14 mouse cellular contexts compared by ENCODE assay signal in genomic region chr6:52180213-52180710, GRCm38 (mm10). TPM values are rescaled to one million over a fixed set of nuclear protein-coding genes. Genes with fewer than 3 reads are reported as not detected.
A peak's percentile ranks its signal among the peaks of the same experiment; 100 is the strongest.
DNase-seq lines count a peak whose midpoint lies in the region; ATAC-seq and TF ChIP-seq lines count a peak whose summit lies in the region.
"Had no signal": no experiment of that assay in that cellular context is flagged by ENCODE, and none has a peak within 500 bp of the region (broad histone marks: within the 10 kb centered on the region; RNA-seq: fewer than 3 reads in every experiment).

No protein-coding gene starts in this region.

- no peak for ATAC-seq in heart, embryonic 16.5 days (replicated peaks; ENCODE audit: extremely low read depth, insufficient read depth, low FRiP score)
- ATAC-seq in heart, postnatal 0 days (ENCODE audit: insufficient read depth, low read depth), result no peak
- ATAC-seq in limb, embryonic 12.5 days (ENCODE audit: insufficient number of reproducible peaks, insufficient read depth, low FRiP score, low TSS enrichment, low read depth), result no peak
- ATAC-seq: activated CD4-positive, CD25-positive, alpha-beta regulatory T cell, adult 4 months; inflammation-experienced regulatory T-cells, adult 6 months had no signal

- no peak overlapping the region for H3K27ac ChIP-seq in heart, embryonic 16.5 days (ENCODE audit: low read length)
- no peak overlapping the region for H3K27ac ChIP-seq in heart, postnatal 0 days (ENCODE audit: low read depth)
- no peak overlapping the region for H3K27ac ChIP-seq in limb, embryonic 12.5 days
- H3K27ac ChIP-seq: embryonic facial prominence, embryonic 12.5 days; limb, embryonic 13.5 days; midbrain, embryonic 12.5 days had no signal

- TF ChIP-seq EP300 in heart, postnatal 0 days (IDR thresholded peaks at IDR 0.05; ENCODE audit: low read depth), result no peak

- H3K4me2 ChIP-seq in heart, embryonic 16.5 days (ENCODE audit: low read depth, low read length), result peak overlapping the region; percentile 49
- H3K4me2 ChIP-seq in heart, postnatal 0 days (ENCODE audit: low read depth, low read length), result peak overlapping the region; percentile 38; the same call in 1 of the 2 replicates
- peak overlapping the region; percentile 35 for H3K4me2 ChIP-seq in limb, embryonic 12.5 days
- H3K4me2 ChIP-seq: embryonic facial prominence, embryonic 12.5 days; midbrain, embryonic 12.5 days had no signal

- intact Hi-C loops in heart, postnatal 14 days (cut with DNase I), result no loop called here
- intact Hi-C loops in left cerebral cortex, postnatal 10 days (cut with DNase I), result no loop called here

- H3K9ac ChIP-seq in heart, embryonic 16.5 days (ENCODE audit: low read length), result no peak overlapping the region
- H3K9ac ChIP-seq in heart, postnatal 0 days (replicated peaks; ENCODE audit: low read depth, low read length), result no peak overlapping the region
- no peak overlapping the region for H3K9ac ChIP-seq in limb, embryonic 12.5 days (replicated peaks)
- H3K9ac ChIP-seq: embryonic facial prominence, embryonic 12.5 days; limb, embryonic 13.5 days; midbrain, embryonic 12.5 days had no signal

- no peaks in the 10 kb centered on the region for H3K4me1 ChIP-seq in heart, embryonic 16.5 days (ENCODE audit: control insufficient read depth, insufficient read depth, low read length)
- no peaks in the 10 kb centered on the region for H3K4me1 ChIP-seq in heart, postnatal 0 days (ENCODE audit: control insufficient read depth, insufficient read depth)
- peaks cover 93% of the 10 kb centered on the region for H3K4me1 ChIP-seq in limb, embryonic 12.5 days (replicated peaks)
- H3K4me1 ChIP-seq: embryonic facial prominence, embryonic 12.5 days; midbrain, embryonic 12.5 days had no signal

- no peak for DNase-seq in heart, postnatal 14 days
- peak; percentile 65 for DNase-seq in NIH3T3 (ENCODE audit: low read depth)
- no peak for DNase-seq in heart, postnatal 0 days (ENCODE audit: low spot score)
- DNase-seq in left cerebral cortex, postnatal 10 days (ENCODE audit: extremely low spot score in 1 of 2, low spot score in 2 of 2), result no peak
- DNase-seq in Muller cell, postnatal 12 days (ENCODE audit: inconsistent ontology term), result no peak
- no peak for DNase-seq in thymus, postnatal 25 days
- DNase-seq: thymus, postnatal 4 days had no signal

- H3K4me3 ChIP-seq in heart, embryonic 16.5 days (ENCODE audit: low read length), result peak overlapping the region; percentile 23
- no peak overlapping the region for H3K4me3 ChIP-seq in heart, postnatal 0 days (ENCODE audit: low read depth, low read length)
- no peak overlapping the region for H3K4me3 ChIP-seq in limb, embryonic 12.5 days (replicated peaks)
- H3K4me3 ChIP-seq: embryonic facial prominence, embryonic 12.5 days; midbrain, embryonic 12.5 days had no signal

- no peaks in the 10 kb centered on the region for H3K9me3 ChIP-seq in heart, embryonic 16.5 days (replicated peaks; ENCODE audit: control insufficient read depth, low read length)
- no peaks in the 10 kb centered on the region for H3K9me3 ChIP-seq in heart, postnatal 0 days (replicated peaks; ENCODE audit: control insufficient read depth, low read length)
- H3K9me3 ChIP-seq in limb, embryonic 12.5 days, result no peaks in the 10 kb centered on the region
- H3K9me3 ChIP-seq: embryonic facial prominence, embryonic 12.5 days; limb, embryonic 13.5 days; midbrain, embryonic 12.5 days had no signal

- no peak for TF ChIP-seq CTCF in heart, postnatal 0 days (IDR thresholded peaks at IDR 0.05; ENCODE audit: low read depth)

- H3K36me3 ChIP-seq in heart, embryonic 16.5 days (ENCODE audit: control insufficient read depth, insufficient read depth), result no peaks in the 10 kb centered on the region
- H3K36me3 ChIP-seq in heart, postnatal 0 days (replicated peaks; ENCODE audit: control insufficient read depth, insufficient read depth, low read length), result no peaks in the 10 kb centered on the region
- H3K36me3 ChIP-seq in limb, embryonic 12.5 days, result peaks cover 9% of the 10 kb centered on the region; the same call in 1 of the 2 replicates
- H3K36me3 ChIP-seq: embryonic facial prominence, embryonic 12.5 days; limb, embryonic 13.5 days; midbrain, embryonic 12.5 days had no signal

- WGBS in heart, embryonic 16.5 days, result 14% methylated on average over 11 of the region's 11 CpGs
- WGBS in heart, postnatal 0 days, result 12% methylated on average over 11 of the region's 11 CpGs
- 17% methylated on average over 11 of the region's 11 CpGs for WGBS in limb, embryonic 12.5 days

- peaks cover 95% of the 10 kb centered on the region for H3K27me3 ChIP-seq in heart, embryonic 16.5 days (ENCODE audit: control insufficient read depth, insufficient read depth, low read length)
- peaks cover 99% of the 10 kb centered on the region for H3K27me3 ChIP-seq in heart, postnatal 0 days (ENCODE audit: control insufficient read depth, insufficient read depth, low read length)
- peaks cover 82% of the 10 kb centered on the region for H3K27me3 ChIP-seq in limb, embryonic 12.5 days

RNA-seq across cellular contexts. Expression of gene 5730596B20Rik, which starts 3.0 kb away (rescaled TPM):
- polyA plus RNA-seq in heart, embryonic 16.5 days (2015; fragmentation: Nextera tagmentation; extraction: Ambion mirVana), result 0.13 and 0.32 TPM in 2 replicates
- under 1 TPM; 0.17 to 0.20 TPM for total RNA-seq in heart, postnatal 14 days (2021)
- 0.08 and 0.84 TPM in 2 replicates for total RNA-seq in heart, postnatal 0 days (2014; rRNA removed; ENCODE audit: low replicate concordance)
- polyA plus RNA-seq in heart, postnatal 0 days (2015; fragmentation: Nextera tagmentation; extraction: Ambion mirVana), result 0.03 and 0.12 TPM in 2 replicates
- polyA plus RNA-seq in limb, embryonic 12.5 days (2016; fragmentation: Nextera tagmentation; extraction: Ambion mirVana), result 0.91 and 0.98 TPM in 2 replicates
- not detected for total RNA-seq in left cerebral cortex, postnatal 10 days (2021)
- polyA plus RNA-seq: activated CD4-positive, CD25-positive, alpha-beta regulatory T cell, adult 4 months; inflammation-experienced regulatory T-cells, adult 6 months; midbrain, embryonic 12.5 days had no signal

RNA-seq across cellular contexts. Expression of gene Hoxa4, which starts 11.3 kb away (rescaled TPM):
- polyA plus RNA-seq in heart, embryonic 16.5 days (2015; fragmentation: Nextera tagmentation; extraction: Ambion mirVana), result 0.54 TPM in 1 of 2 replicates, not detected in the other
- under 1 TPM; 0.44 to 0.62 TPM for total RNA-seq in heart, postnatal 14 days (2021)
- 0.38 TPM in 1 of 2 replicates, not detected in the other for total RNA-seq in heart, postnatal 0 days (2014; rRNA removed; ENCODE audit: low replicate concordance)
- 0.08 and 0.18 TPM in 2 replicates for polyA plus RNA-seq in heart, postnatal 0 days (2015; fragmentation: Nextera tagmentation; extraction: Ambion mirVana)
- 0.35 and 0.90 TPM in 2 replicates for polyA plus RNA-seq in limb, embryonic 12.5 days (2016; fragmentation: Nextera tagmentation; extraction: Ambion mirVana)
- total RNA-seq in left cerebral cortex, postnatal 10 days (2021), result not detected
- polyA plus RNA-seq: activated CD4-positive, CD25-positive, alpha-beta regulatory T cell, adult 4 months; embryonic facial prominence, embryonic 12.5 days; inflammation-experienced regulatory T-cells, adult 6 months; midbrain, embryonic 12.5 days had no signal

RNA-seq across cellular contexts. Expression of gene Hoxa2, which starts 15.6 kb away (rescaled TPM):
- 1.5 and 2.0 TPM in 2 replicates for polyA plus RNA-seq in heart, embryonic 16.5 days (2015; fragmentation: Nextera tagmentation; extraction: Ambion mirVana)
- total RNA-seq in heart, postnatal 14 days (2021), result under 1 TPM; 0.24 to 0.76 TPM
- not detected in 2 replicates for total RNA-seq in heart, postnatal 0 days (2014; rRNA removed; ENCODE audit: low replicate concordance)
- 0.42 and 0.69 TPM in 2 replicates for polyA plus RNA-seq in heart, postnatal 0 days (2015; fragmentation: Nextera tagmentation; extraction: Ambion mirVana)
- polyA plus RNA-seq in limb, embryonic 12.5 days (2016; fragmentation: Nextera tagmentation; extraction: Ambion mirVana), result 1.8 and 2.0 TPM in 2 replicates
- total RNA-seq in left cerebral cortex, postnatal 10 days (2021), result not detected
- polyA plus RNA-seq: activated CD4-positive, CD25-positive, alpha-beta regulatory T cell, adult 4 months; inflammation-experienced regulatory T-cells, adult 6 months had no signal

RNA-seq across cellular contexts. Expression of gene Hoxa1, which starts 22.1 kb away (rescaled TPM):
- 0.44 and 0.68 TPM in 2 replicates for polyA plus RNA-seq in heart, embryonic 16.5 days (2015; fragmentation: Nextera tagmentation; extraction: Ambion mirVana)
- under 1 TPM; 0.15 to 0.22 TPM for total RNA-seq in heart, postnatal 14 days (2021)
- 0.23 TPM in 1 of 2 replicates, not detected in the other for total RNA-seq in heart, postnatal 0 days (2014; rRNA removed; ENCODE audit: low replicate concordance)
- polyA plus RNA-seq in heart, postnatal 0 days (2015; fragmentation: Nextera tagmentation; extraction: Ambion mirVana), result 0.08 and 0.15 TPM in 2 replicates
- polyA plus RNA-seq in limb, embryonic 12.5 days (2016; fragmentation: Nextera tagmentation; extraction: Ambion mirVana), result 0.58 and 0.70 TPM in 2 replicates
- total RNA-seq in left cerebral cortex, postnatal 10 days (2021), result not detected
- polyA plus RNA-seq: activated CD4-positive, CD25-positive, alpha-beta regulatory T cell, adult 4 months; inflammation-experienced regulatory T-cells, adult 6 months had no signal

RNA-seq across cellular contexts. Expression of gene Hoxa5, which starts 24.1 kb away (rescaled TPM):
- 1.3 and 3.3 TPM in 2 replicates for polyA plus RNA-seq in heart, embryonic 16.5 days (2015; fragmentation: Nextera tagmentation; extraction: Ambion mirVana)
- total RNA-seq in heart, postnatal 14 days (2021), result 1 to 10 TPM; 1.4 to 2.1 TPM
- total RNA-seq in heart, postnatal 0 days (2014; rRNA removed; ENCODE audit: low replicate concordance), result 3.5 TPM in 1 of 2 replicates, not detected in the other
- polyA plus RNA-seq in heart, postnatal 0 days (2015; fragmentation: Nextera tagmentation; extraction: Ambion mirVana), result 0.36 and 0.65 TPM in 2 replicates
- polyA plus RNA-seq in limb, embryonic 12.5 days (2016; fragmentation: Nextera tagmentation; extraction: Ambion mirVana), result 8.2 and 9.2 TPM in 2 replicates
- not detected for total RNA-seq in left cerebral cortex, postnatal 10 days (2021)
- polyA plus RNA-seq: activated CD4-positive, CD25-positive, alpha-beta regulatory T cell, adult 4 months; inflammation-experienced regulatory T-cells, adult 6 months; midbrain, embryonic 12.5 days had no signal
